Comparison of ENCODE assay signal across 8 mouse cellular contexts in genomic region chr15:7815521-7815944, GRCm38 (mm10). TPM values are rescaled to one million over a fixed set of nuclear protein-coding genes. Genes with fewer than 3 reads are reported as not detected.
DNase-seq lines count a peak whose midpoint lies in the region; ATAC-seq and TF ChIP-seq lines count a peak whose summit lies in the region.

No protein-coding gene starts in this region.

- ATAC-seq in heart, embryonic 14.5 days (ENCODE audit: insufficient number of reproducible peaks, insufficient read depth, low FRiP score, low read depth), result no peak
- no peak for ATAC-seq in limb, embryonic 14.5 days (ENCODE audit: low FRiP score, low read depth)
- ATAC-seq in neural tube, embryonic 15.5 days (ENCODE audit: low FRiP score), result no peak

- WGBS in heart, embryonic 14.5 days, result under 1% methylated on average over 36 of the region's 36 CpGs
- WGBS in forebrain, embryonic 10.5 days, result under 1% methylated on average over 36 of the region's 36 CpGs
- 4% methylated on average over 28 of the region's 36 CpGs for WGBS in limb, embryonic 14.5 days
- WGBS in neural tube, embryonic 15.5 days, result under 1% methylated on average over 31 of the region's 36 CpGs

- no peak for DNase-seq in heart, adult 9 months (ENCODE audit: low spot score in 2 of 2)
- peak; percentile 48 for DNase-seq in forebrain, embryonic 10.5 days (ENCODE audit: extremely low spot score, low spot score)
- DNase-seq in limb, embryonic 14.5 days (ENCODE audit: low spot score), result no peak
- no peak for DNase-seq in thymus, adult 18-20 months
- DNase-seq in B cell, adult 2 months, result no peak
- no peak for DNase-seq in spleen, adult 12 weeks (ENCODE audit: low spot score)

- no peaks in the 10 kb centered on the region for H3K9me3 ChIP-seq in heart, embryonic 14.5 days (ENCODE audit: control insufficient read depth, low read length)
- H3K9me3 ChIP-seq in forebrain, embryonic 10.5 days, result no peaks in the 10 kb centered on the region
- no peaks in the 10 kb centered on the region for H3K9me3 ChIP-seq in limb, embryonic 14.5 days (ENCODE audit: control insufficient read depth, low read length)
- H3K9me3 ChIP-seq in neural tube, embryonic 15.5 days (replicated peaks), result no peaks in the 10 kb centered on the region

- no peaks in the 10 kb centered on the region for H3K36me3 ChIP-seq in heart, embryonic 14.5 days (ENCODE audit: control insufficient read depth, insufficient read depth, low read length)
- H3K36me3 ChIP-seq in forebrain, embryonic 10.5 days (replicated peaks), result no peaks in the 10 kb centered on the region
- no peaks in the 10 kb centered on the region for H3K36me3 ChIP-seq in limb, embryonic 14.5 days (ENCODE audit: control insufficient read depth, insufficient read depth, low read length)
- no peaks in the 10 kb centered on the region for H3K36me3 ChIP-seq in neural tube, embryonic 15.5 days

- peak overlapping the region; percentile 41; the same call in 1 of the 2 replicates for H3K9ac ChIP-seq in heart, embryonic 14.5 days (ENCODE audit: low read length)
- peak overlapping the region; percentile 9; the same call in 1 of the 2 replicates for H3K9ac ChIP-seq in limb, embryonic 14.5 days (ENCODE audit: low read depth, low read length, severe bottlenecking)
- H3K9ac ChIP-seq in neural tube, embryonic 15.5 days (replicated peaks), result peak overlapping the region; percentile 31; the same call in 1 of the 2 replicates

- peak overlapping the region; percentile 26 to 41 for H3K4me3 ChIP-seq in heart, embryonic 14.5 days (ENCODE audit: control insufficient read depth in 1 of 2, insufficient read depth in 1 of 2, low read depth in 1 of 2, low read length in 2 of 2)
- H3K4me3 ChIP-seq in forebrain, embryonic 10.5 days, result peak overlapping the region; percentile 47
- peak overlapping the region; percentile 31 for H3K4me3 ChIP-seq in limb, embryonic 14.5 days (replicated peaks; ENCODE audit: low read length)
- H3K4me3 ChIP-seq in neural tube, embryonic 15.5 days (replicated peaks), result peak overlapping the region; percentile 34

- H3K27me3 ChIP-seq in heart, embryonic 14.5 days (ENCODE audit: control insufficient read depth, insufficient read depth, low read length), result peaks cover 86% of the 10 kb centered on the region
- H3K27me3 ChIP-seq in forebrain, embryonic 10.5 days (ENCODE audit: poor library complexity, severe bottlenecking), result peaks cover 100% of the 10 kb centered on the region
- peaks cover 91% of the 10 kb centered on the region for H3K27me3 ChIP-seq in limb, embryonic 14.5 days (ENCODE audit: control insufficient read depth, insufficient read depth, low read length)
- peaks cover 91% of the 10 kb centered on the region for H3K27me3 ChIP-seq in neural tube, embryonic 15.5 days (replicated peaks)

- H3K4me2 ChIP-seq in heart, embryonic 14.5 days (ENCODE audit: low read length), result peak overlapping the region; percentile 79
- peak overlapping the region; percentile 50 for H3K4me2 ChIP-seq in limb, embryonic 14.5 days (replicated peaks; ENCODE audit: low read depth, low read length, severe bottlenecking)
- peak overlapping the region; percentile 62 for H3K4me2 ChIP-seq in neural tube, embryonic 15.5 days

- peaks cover 2 to 21% of the 10 kb centered on the region in 2 experiments for H3K4me1 ChIP-seq in heart, embryonic 14.5 days (ENCODE audit: control insufficient read depth in 2 of 2, insufficient read depth in 2 of 2, low read length in 2 of 2)
- H3K4me1 ChIP-seq in forebrain, embryonic 10.5 days, result peaks cover 50% of the 10 kb centered on the region
- H3K4me1 ChIP-seq in limb, embryonic 14.5 days (ENCODE audit: control insufficient read depth, insufficient read depth, low read length), result peaks cover 18% of the 10 kb centered on the region
- peaks cover 45% of the 10 kb centered on the region for H3K4me1 ChIP-seq in neural tube, embryonic 15.5 days

- H3K27ac ChIP-seq in heart, embryonic 14.5 days (replicated peaks in 1 of 2; ENCODE audit: control insufficient read depth in 1 of 2, insufficient read depth in 1 of 2, low read depth in 2 of 2, low read length in 2 of 2), result no peak overlapping the region
- no peak overlapping the region for H3K27ac ChIP-seq in forebrain, embryonic 10.5 days
- no peak overlapping the region for H3K27ac ChIP-seq in limb, embryonic 14.5 days (replicated peaks; ENCODE audit: low read depth, low read length)
- no peak overlapping the region for H3K27ac ChIP-seq in neural tube, embryonic 15.5 days (replicated peaks)

- no peak for TF ChIP-seq POLR2A in limb, embryonic 14.5 days (IDR thresholded peaks at IDR 0.05; ENCODE audit: borderline replicate concordance, extremely low read depth, insufficient read depth, insufficient read length)

RNA-seq across cellular contexts. Expression of gene Gdnf, which starts 4.9 kb away (rescaled TPM):
- polyA plus RNA-seq in heart, embryonic 14.5 days (2014; fragmentation: Nextera tagmentation; extraction: Ambion mirVana), result 0.08 and 0.11 TPM in 2 replicates
- 0.11 and 0.17 TPM in 2 replicates for polyA plus RNA-seq in forebrain, embryonic 10.5 days (2016; fragmentation: Nextera tagmentation; extraction: Ambion mirVana)
- 2.8 and 3.2 TPM in 2 replicates for polyA plus RNA-seq in limb, embryonic 14.5 days (2012; rRNA removed)
- 1.1 and 1.4 TPM in 2 replicates for polyA plus RNA-seq in limb, embryonic 14.5 days (2014; fragmentation: Nextera tagmentation; extraction: Ambion mirVana)
- polyA plus RNA-seq in neural tube, embryonic 15.5 days (2015; fragmentation: Nextera tagmentation; extraction: Ambion mirVana), result 0.10 and 0.52 TPM in 2 replicates
